Mouse (Mus musculus) duodenum, adult 2 months (tissue): ENCODE measurements around the gene Dok3. TPM values are rescaled to one million over a fixed set of nuclear protein-coding genes. Genes with fewer than 3 reads are reported as not detected.

ENCODE experiments used
- polyA plus RNA-seq: library from polyadenylated mRNA; depleted of rRNA; stranded (reverse); fragments of >200 nt; gene quantifications from 2 replicates; pipeline ENCODE4 v1.2.3, GENCODE M21; 2012; ENCODE audit warnings: low replicate concordance; rRNA removed

Dok3 gene
- polyA plus RNA-seq: 11.7 and 26.9 TPM in 2 replicates

DNA sequence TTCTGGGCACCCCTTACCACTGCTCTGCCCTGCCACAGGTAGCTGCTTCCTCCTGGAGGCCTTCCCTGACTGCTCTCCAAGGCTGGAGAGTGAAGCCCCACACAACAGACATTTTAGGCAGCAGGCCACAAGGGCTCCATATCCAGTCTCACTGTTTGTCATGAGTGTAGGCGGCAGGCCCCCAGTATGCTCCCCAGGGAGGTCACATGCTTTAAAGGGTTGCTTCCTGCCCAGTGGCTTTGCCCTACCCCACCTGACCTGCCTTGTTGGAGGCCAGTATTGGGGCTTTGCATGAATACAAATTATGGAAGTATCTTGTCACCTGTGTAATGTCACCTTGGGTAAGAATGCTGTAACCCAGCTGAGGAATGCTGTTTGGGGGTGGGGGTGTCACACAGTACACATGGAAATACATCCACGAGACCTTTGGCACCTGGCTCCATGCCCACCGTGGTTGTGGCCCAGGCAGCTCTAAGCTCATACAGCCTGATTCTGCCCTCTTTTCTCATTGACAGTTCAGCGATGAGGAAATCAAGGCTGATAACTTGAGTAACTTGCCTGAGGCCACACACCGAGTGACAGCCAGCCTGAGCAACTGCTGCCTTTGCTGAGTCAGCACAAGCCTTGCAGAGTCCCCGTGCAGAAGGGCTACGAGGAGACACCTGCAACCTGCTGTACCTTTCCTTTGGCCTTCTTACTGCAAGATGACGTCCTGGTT is at the start of gene Dok3:
Gene Dok3 (minus strand): TSS at position 99 of the 718 bp plus-strand sequence.

DNA sequence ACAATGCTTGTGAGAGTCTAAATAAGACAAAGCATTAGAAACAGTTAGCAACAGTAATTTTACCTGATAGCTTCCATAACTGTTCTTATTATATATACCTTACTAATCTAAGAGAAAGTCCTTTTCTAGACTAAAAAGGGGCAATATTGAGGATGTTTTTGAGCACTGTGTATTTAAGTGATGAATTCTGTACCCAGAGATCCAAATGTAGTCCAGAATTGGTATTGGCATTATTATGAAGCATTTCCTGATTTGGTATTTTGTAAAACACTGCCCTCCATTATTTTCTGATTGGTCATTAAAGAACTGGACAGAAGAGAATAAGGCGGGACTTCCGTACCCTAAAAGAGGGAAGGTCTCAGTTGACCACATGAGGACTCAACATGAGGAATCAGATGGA is 44.3 kb upstream of the Dok3 start, which contains the start of gene Tmed9:
Gene Tmed9 (plus strand): TSS at position 301 of the 400 bp plus-strand sequence.

DNA sequence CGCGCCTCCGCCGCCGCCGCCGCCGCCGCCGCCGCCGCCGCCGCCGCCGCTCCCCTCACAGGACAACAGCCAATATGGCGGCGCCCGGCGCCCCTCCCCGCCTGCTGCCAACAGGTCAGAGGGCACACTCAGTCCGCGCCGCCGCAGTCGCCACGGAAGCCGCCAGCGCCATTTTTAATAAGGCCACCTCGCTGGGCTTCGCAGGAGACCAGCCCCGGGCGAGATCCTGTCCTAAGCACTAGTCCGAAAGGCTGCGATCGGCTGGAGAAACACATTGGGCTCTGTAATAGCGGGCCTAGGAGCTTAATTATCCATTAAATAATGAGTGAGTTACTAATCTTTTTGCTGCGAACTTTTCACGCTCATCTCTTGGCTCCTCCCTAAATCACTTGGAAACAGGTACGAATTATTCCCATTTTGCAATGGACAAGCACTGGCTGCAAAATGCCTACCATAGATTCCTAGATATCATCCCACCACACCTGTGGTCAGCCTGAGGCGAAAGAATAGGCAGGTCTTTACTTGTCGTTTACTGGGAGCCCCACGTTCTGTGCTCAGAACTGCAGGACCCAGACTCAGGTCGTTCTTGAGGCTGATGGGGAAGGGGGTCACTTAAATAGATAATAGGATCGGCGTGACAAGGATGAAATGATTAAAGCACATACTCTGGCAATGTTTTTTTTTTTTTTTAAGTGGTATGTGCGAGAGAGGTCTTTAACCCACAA is 42.1 kb upstream of the Dok3 start, which contains the start of gene Fam193b:
Gene Fam193b (minus strand): TSS at position 94 of the 725 bp plus-strand sequence.

DNA sequence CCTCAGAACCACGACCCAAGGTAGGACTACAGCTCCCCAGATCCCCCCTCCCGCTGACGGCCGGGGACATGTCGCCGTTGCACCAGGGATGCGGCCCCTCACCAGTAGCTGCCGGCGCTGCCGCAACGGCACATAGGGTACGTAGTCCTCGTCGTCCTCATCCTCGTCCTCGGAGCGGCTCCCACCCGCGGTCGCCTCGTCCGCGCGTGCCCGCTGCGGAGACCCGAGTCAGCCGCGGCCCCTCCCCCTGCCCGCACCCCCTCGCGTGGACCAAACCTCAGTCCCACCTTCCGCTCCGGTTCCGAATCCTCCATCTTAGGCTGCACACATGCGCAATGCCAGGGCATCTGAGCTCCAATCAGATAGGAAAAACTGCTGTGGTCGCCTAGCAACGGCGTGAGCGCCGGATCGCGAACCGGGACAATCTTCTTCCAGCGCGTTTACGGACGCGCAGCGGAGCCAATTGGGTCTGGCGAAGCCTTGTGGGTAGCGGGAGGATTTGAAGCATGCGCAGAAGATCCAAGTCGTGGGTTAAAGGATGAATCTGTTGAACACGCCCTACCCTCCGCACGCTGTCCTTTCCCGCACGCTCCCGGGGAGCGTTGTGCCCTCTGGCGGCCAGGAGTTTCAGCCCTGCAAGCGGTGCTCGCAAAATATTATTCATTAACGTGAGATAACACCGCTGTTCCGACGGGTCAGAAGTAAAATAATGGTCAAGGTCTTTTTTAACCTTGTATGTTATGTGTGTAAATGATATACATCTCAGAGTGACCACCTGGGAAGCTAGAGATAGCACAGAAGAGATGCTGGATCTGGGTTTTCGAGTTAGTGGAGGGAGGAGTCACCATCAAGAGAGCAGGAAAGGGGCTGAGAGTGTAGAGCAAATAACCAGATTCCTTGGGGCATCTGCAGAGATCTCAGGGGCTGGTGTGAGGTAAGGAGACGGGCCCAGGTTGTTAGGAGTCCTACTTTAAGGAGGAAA is 7.4 kb upstream of the Dok3 start, which contains the start of gene Ddx41:
Gene Ddx41 (minus strand): TSS at position 465 of the 982 bp plus-strand sequence.

DNA sequence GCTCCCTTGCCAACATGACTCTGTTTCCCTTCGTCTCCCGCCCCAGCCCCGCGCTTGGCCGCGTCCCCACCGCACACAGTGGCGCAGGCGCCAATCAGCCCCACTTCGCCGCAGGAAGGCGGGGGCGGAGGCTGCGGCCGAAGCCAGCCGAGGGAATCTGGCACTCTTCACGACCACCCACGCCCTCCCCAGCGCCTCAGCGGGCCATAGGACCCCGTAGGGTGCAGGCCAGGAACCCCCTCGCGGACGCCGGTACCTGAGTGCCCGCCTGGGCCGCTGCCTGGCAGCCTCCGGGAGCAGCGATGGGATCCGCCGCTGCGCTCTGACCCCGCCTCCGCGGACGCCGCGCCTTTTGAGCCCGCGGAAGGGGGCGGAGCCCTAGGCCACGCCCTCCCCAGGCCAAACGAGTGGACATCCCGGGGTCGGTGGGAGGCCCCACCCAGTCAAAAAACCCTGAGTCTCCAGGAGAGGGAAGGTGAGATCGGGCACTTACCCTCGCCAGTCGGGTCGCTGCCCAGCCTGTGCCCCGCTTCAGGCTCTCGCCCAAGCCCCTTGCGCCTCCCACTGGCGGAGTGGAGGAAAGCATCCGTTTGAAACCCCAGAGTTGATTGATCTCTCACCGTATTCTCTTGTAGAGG is 15.9 kb downstream of the Dok3 start, which contains the start of gene Pdlim7:
Gene Pdlim7 (minus strand): TSS at position 566 of the 638 bp plus-strand sequence.

DNA sequence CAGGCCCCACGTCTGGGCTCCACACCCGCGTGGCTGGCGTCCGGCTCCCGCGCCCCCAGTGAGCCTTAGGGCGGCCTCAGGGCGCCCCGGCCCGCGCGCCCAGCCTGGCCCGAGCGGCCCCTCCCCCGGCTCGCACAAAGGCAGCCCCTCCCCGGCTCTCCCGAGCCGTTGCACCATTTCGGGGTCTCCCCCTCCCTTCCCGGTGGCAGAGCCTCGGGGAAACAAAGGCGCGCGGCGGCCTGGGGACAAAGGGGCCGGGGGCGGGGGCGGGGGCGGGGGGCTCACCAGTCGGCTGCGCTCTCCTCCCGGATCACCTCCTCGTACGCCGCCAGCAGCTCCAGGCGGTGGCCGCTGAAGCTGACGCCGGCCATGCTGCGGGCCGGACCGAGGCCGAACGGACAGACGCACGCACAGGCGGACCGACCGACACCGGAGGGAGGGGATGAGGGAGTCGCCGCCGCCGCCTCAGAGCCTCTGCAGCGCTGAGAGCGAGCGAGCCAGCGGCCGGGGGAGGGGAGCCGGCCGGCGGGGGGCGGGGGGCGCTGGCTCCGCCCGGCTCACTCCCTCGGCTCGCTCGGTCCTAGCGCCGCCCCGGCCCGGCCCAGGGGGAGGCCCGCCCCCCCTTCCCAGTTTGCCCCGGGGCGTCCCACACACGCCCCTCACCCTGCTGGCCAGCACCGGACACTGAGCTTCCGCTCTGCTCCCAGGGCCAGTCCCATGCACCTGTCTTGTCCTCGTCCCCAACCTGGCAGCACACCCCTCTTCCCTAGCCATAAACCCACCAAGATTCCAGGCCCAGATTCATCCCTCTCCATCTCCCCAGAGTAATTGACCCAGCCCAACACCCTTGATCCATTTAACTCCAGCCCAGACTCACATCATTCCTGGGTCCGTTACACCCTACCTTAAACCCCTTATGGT is 41.3 kb downstream of the Dok3 start, which contains the start of gene Dbn1:
Gene Dbn1 (minus strand): TSS at position 534 of the 921 bp plus-strand sequence.

Other genes with a start within 250 kb of the Dok3 start
- 816 and 1,080 TPM in 2 replicates for gene Prelid1, start 208.8 kb downstream of the Dok3 start, polyA plus RNA-seq
- gene Rab24, start 207.3 kb downstream of the Dok3 start, polyA plus RNA-seq: 50.4 and 109 TPM in 2 replicates
- 6.6 and 8.8 TPM in 2 replicates for gene Mxd3, start 199.5 kb downstream of the Dok3 start, polyA plus RNA-seq
- 79.1 and 91.4 TPM in 2 replicates for gene Lman2, start 166.5 kb downstream of the Dok3 start, polyA plus RNA-seq
- gene Rgs14, start 159.6 kb downstream of the Dok3 start, polyA plus RNA-seq: 5.0 and 14.5 TPM in 2 replicates
- gene Slc34a1, start 131.1 kb downstream of the Dok3 start, polyA plus RNA-seq: 0.12 and 0.28 TPM in 2 replicates
- gene Pfn3, start 114.1 kb downstream of the Dok3 start, polyA plus RNA-seq: not detected in 2 replicates
- gene F12, start 102.5 kb downstream of the Dok3 start, polyA plus RNA-seq: 0.13 and 0.63 TPM in 2 replicates
- 25.7 and 27.4 TPM in 2 replicates for gene Grk6, start 84.2 kb downstream of the Dok3 start, polyA plus RNA-seq
- 5.1 and 13.9 TPM in 2 replicates for gene Prr7, start 65.0 kb downstream of the Dok3 start, polyA plus RNA-seq
- gene Dbn1, start 41.2 kb downstream of the Dok3 start, polyA plus RNA-seq: 10.7 and 14.9 TPM in 2 replicates
- 54.3 and 103 TPM in 2 replicates for gene Pdlim7, start 15.6 kb downstream of the Dok3 start, polyA plus RNA-seq
- gene Ddx41, start 7.4 kb upstream of the Dok3 start, polyA plus RNA-seq: 36.9 and 37.2 TPM in 2 replicates
- 71.0 and 75.1 TPM in 2 replicates for gene Fam193b, start 41.8 kb upstream of the Dok3 start, polyA plus RNA-seq
- 19.5 and 29.4 TPM in 2 replicates for gene Tmed9, start 44.4 kb upstream of the Dok3 start, polyA plus RNA-seq
- 16.1 and 17.0 TPM in 2 replicates for gene B4galt7, start 70.6 kb upstream of the Dok3 start, polyA plus RNA-seq
- 4.8 and 8.4 TPM in 2 replicates for gene Caml, start 93.7 kb upstream of the Dok3 start, polyA plus RNA-seq
- gene Ddx46, start 105.7 kb upstream of the Dok3 start, polyA plus RNA-seq: 3.5 and 5.7 TPM in 2 replicates
- 3.9 and 6.0 TPM in 2 replicates for gene B230219D22Rik, start 163.8 kb upstream of the Dok3 start, polyA plus RNA-seq
- 25.9 and 33.2 TPM in 2 replicates for gene Txndc15, start 185.4 kb upstream of the Dok3 start, polyA plus RNA-seq
- 9.5 and 20.7 TPM in 2 replicates for gene Pcbd2, start 198.1 kb upstream of the Dok3 start, polyA plus RNA-seq